Mouse (Mus musculus): ENCODE results near the gene Rusc1. TPM values are rescaled to one million over a fixed set of nuclear protein-coding genes. Genes with fewer than 3 reads are reported as not detected.
"Not testable (repeated sequence)": the region's sequence is repeated elsewhere in the genome, so short reads cannot be mapped to it uniquely, and the experiment has no call there.

Gene Rusc1
- total RNA-seq, 2 experiments from 2014 or later, result 186 to 198 TPM

DNA sequence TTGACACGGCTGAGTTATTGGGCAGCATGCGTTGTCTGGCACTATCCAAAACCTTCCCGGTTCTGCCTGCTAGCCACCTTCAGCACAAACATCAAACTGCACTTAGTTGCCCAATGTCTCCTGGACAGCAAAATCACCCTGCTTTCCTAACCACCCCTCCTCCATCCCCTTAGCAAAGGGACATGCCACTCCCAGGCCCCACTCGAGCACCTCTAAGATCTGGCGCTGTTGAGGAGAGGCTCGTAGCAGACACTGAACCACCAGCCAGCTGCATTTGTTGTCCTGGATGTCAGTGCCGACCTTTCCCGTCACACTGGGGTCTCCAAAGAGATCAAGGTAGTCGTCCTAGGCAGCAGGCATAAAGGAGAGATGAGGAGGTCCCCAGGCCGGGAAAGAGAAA, 910 bp upstream of the Rusc1 start:
- DNase-seq (ENCODE audit: low spot score in 2 of 2), result no peak

DNA sequence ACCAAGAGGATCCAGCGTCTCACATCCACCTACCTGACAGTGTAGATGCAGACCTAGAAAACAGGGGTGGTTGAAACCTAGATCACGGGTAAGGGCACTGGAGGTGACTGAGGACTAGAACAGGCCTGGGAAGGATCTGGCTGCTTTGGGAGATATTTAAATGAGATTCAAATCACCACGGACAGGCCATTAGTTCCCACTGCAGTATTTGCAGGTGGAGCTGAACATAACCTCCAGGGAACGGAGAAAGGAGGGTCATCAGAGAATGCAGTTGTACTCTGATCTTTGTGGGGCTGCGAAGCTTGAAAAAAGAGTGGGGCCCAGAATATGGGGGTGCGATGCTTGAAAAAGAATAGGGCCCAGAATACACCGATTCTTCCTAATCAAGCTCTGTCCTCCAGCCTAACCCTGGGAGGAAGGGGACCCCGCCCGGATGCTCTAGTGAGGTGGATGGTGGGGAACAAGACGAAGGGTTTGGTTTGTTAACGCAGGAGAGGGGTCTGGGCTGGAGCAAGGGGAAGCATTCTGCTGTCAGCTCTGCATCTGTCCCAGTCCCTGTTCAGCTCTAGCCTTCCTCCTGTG, 511 bp downstream of the Rusc1 start:
- no peak for DNase-seq (ENCODE audit: low spot score in 2 of 2)

- DNase-seq (ENCODE audit: low spot score in 2 of 2), result no peak
Measured at GRCm38 (mm10) chr3:89091811-89092508, 1.2 kb downstream of the Rusc1 start.

GRCm38 (mm10) chr3:89090694-89091655, 2.1 kb downstream of the Rusc1 start:
- DNase-seq (ENCODE audit: low spot score in 2 of 2), result peak; percentile 82 to 86

DNA sequence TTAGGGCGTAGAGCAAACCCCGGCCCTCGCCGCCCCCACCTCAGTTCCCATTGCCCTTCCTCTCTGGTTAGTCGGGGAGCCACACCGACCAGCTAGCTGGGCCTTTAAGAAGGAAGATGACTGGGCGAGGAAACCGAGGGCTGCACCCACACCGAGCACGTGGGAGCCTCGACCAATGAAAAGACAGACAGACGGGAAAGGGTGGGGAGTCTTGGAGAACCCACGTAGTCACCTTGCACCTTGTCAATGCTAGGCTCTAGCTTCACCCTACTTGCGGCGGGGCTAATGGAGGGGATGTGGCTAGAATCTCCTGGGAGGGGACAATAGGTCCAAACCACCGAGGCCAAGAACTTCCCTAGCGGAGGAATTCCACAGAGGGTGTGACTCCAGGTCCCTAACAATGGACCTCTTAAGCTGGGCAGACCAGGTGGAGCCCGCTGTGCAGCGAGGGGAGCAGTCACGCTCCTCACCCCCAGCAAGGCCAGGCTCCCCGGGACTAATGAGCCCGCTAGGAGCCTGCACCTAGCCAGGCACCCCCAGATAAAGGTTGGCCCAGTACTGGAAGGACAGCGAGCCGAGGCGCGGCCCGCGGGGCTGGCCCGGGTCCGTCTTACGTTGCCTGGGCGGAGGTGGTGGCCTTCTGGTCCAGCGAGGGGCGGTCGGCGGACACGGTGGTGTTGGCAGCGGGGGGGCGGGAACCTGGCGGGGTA, 3.1 kb downstream of the Rusc1 start:
- DNase-seq (ENCODE audit: low spot score in 2 of 2), result peak; percentile 85 to 90

GRCm38 (mm10) chr3:89088974-89089373, 4.1 kb downstream of the Rusc1 start:
- DNase-seq (ENCODE audit: low spot score in 2 of 2), result no peak

- peak; percentile 78 to 87 for DNase-seq (ENCODE audit: low spot score in 2 of 2)
Measured at GRCm38 (mm10) chr3:89087338-89088110, 5.6 kb downstream of the Rusc1 start.

- DNase-seq (ENCODE audit: low spot score in 2 of 2), result no peak
Measured at GRCm38 (mm10) chr3:89084654-89085190, 8.4 kb downstream of the Rusc1 start.

DNA sequence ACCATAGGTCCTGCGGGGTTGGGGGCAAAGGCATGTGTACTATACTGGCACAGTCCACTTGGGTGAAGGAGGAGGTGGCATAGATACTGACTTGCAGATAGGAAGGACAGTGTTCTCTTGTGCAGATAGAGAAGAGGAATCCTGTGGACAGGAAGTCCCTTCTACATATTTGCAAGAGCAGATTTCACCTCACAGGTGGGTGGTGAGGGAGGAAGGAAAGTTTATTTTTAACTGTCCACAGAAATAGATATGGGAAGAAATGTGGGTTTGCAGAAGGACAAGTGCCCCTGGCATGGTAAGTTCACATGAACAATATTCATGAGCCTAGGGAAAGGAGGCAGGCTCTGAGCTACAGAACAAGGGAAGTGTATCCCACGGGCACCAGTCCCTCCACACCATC, 9.0 kb downstream of the Rusc1 start:
- DNase-seq (ENCODE audit: low spot score in 2 of 2), result no peak

GRCm38 (mm10) chr3:89082287-89082686, 10.8 kb downstream of the Rusc1 start:
- DNase-seq (ENCODE audit: low spot score in 2 of 2), result not testable (repeated sequence)

- no peak for DNase-seq (ENCODE audit: low spot score in 2 of 2)
Measured at GRCm38 (mm10) chr3:89077383-89077782, 15.7 kb downstream of the Rusc1 start.

GRCm38 (mm10) chr3:89067265-89067664, 25.8 kb downstream of the Rusc1 start:
- DNase-seq (ENCODE audit: low spot score in 2 of 2), result no peak

GRCm38 (mm10) chr3:89061696-89062095, 31.4 kb downstream of the Rusc1 start:
- DNase-seq (ENCODE audit: low spot score in 2 of 2), result no peak

DNA sequence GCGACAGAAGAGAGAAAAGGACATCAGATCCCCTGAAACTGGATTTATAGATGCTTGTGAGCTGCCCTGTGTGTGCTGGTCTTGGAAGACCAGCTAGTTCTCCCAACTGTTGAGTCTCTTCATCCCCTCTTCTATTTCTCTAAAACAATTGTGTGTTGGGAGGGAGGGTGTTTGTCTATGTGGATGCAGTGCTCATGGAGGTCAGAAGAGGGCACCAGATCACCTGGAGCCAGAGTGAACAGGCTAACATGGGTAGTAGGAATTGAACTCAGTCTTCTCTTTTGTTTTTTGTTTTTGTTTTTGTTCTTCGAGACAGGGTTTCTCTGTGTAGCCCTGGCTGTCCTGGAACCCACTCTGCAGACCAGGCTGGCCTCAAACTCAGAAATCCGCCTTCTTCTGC, 34.3 kb downstream of the Rusc1 start:
- peak in 1 of 2 experiments; percentile 26 for DNase-seq (ENCODE audit: low spot score in 2 of 2)

DNA sequence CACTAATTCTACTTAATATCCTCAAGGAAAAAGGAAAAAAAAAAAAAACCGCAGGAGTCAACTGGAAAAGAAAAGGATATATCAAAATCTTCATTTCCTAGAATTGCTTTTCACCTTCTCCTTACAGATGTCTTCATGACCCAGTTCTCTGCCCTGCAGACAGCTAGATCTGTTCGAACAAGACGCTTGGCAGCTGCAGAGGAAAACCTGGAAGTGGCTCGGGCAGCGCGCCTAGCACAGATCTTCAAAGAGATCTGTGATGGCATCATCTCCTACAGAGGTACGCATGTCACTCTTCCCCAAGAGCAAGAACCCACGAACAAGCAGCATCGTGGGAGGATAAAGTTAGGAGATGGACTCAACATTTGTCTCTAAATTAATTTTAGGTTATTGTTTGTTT, 34.8 kb downstream of the Rusc1 start:
- DNase-seq (ENCODE audit: low spot score in 2 of 2), result peak; percentile 21 to 28

- no peak for DNase-seq (ENCODE audit: low spot score in 2 of 2)
Measured at GRCm38 (mm10) chr3:89043359-89043758, 49.8 kb downstream of the Rusc1 start.
